Mouse (Mus musculus) embryonic facial prominence, embryonic 15.5 days (tissue): ENCODE data around the gene Meis1. TPM values are rescaled to one million over a fixed set of nuclear protein-coding genes. Genes with fewer than 3 reads are reported as not detected.
A peak's percentile ranks its signal among the peaks of the same experiment; 100 is the strongest.

ENCODE experiments used
- ATAC-seq: fragments of 200-750 bp; cut with Nextera tagmentation; 2 replicates; pipeline ENCODE4 v1.8.0; 2017; ENCODE audit warnings: low read depth, moderate TSS enrichment; ENCODE audit not compliant: insufficient number of reproducible peaks, low FRiP score, low TSS enrichment
- H3K27ac ChIP-seq: fragments of 300-500 bp; sonication (generic); replicated peaks from 2 replicates; pipeline ENCODE4 v1.5.1; 2015; ENCODE audit warnings: mild to moderate bottlenecking, inconsistent platforms
- H3K27me3 ChIP-seq: fragments of 300-500 bp; sonication (generic); 2 replicates; pipeline ENCODE4 v1.6.1; 2015; ENCODE audit warnings: inconsistent platforms
- H3K36me3 ChIP-seq: fragments of 300-500 bp; sonication (generic); 2 replicates; pipeline ENCODE4 v1.6.1; 2015; ENCODE audit warnings: mild to moderate bottlenecking, inconsistent platforms
- H3K4me1 ChIP-seq: fragments of 300-500 bp; sonication (generic); 2 replicates; pipeline ENCODE4 v1.6.1; 2015; ENCODE audit warnings: inconsistent platforms
- H3K4me2 ChIP-seq: fragments of 300-500 bp; sonication (generic); replicated peaks from 2 replicates; pipeline ENCODE4 v1.6.1; 2015; ENCODE audit warnings: mild to moderate bottlenecking, inconsistent platforms
- H3K4me3 ChIP-seq: fragments of 300-500 bp; sonication (generic); replicated peaks from 2 replicates; pipeline ENCODE4 v1.5.1; 2015; ENCODE audit warnings: mild to moderate bottlenecking, inconsistent platforms
- H3K9ac ChIP-seq: fragments of 300-500 bp; sonication (generic); 2 replicates; pipeline ENCODE4 v1.6.1; 2015; ENCODE audit warnings: inconsistent platforms
- H3K9me3 ChIP-seq: fragments of 300-500 bp; sonication (generic); replicated peaks from 2 replicates; pipeline ENCODE4 v1.6.1; 2016; ENCODE audit warnings: inconsistent platforms
- WGBS: fragments of 180-500 bp; shearing (Covaris S2); methylation state at CpG from one replicate; pipeline ENCODE4 v1.1.7; 2015; 5-methylcytosine and 5-hydroxymethylcytosine counted together
- polyA plus RNA-seq: library from polyadenylated mRNA; unstranded; fragments of >200 nt; fragmentation: Nextera tagmentation; extraction: Ambion mirVana; gene quantifications from 2 replicates; pipeline ENCODE4 v1.2.1, GENCODE M21; 2015

Gene Meis1
- polyA plus RNA-seq, 1 experiment from 2014 or later = 48.3 TPM

GRCm38 (mm10) chr11:18873451-18874277, 145.1 kb downstream of the Meis1 start:
- no peak for ATAC-seq
- H3K36me3 ChIP-seq = no peaks in the 10 kb centered on the region
- no peak overlapping the region for H3K27ac ChIP-seq
- no peaks in the 10 kb centered on the region for H3K9me3 ChIP-seq
- H3K4me2 ChIP-seq = no peak overlapping the region; the same call in 1 of the 2 replicates
- WGBS = 21% methylated on average over 9 of the region's 9 CpGs
- H3K9ac ChIP-seq = no peak overlapping the region
- H3K27me3 ChIP-seq = peaks cover 51% of the 10 kb centered on the region
- H3K4me1 ChIP-seq = peaks cover 43% of the 10 kb centered on the region
- no peak overlapping the region for H3K4me3 ChIP-seq

- Histone ChIP-seq H3K4me3 (no peak overlapping the region), H3K27me3 (peaks cover 51% of the 10 kb centered on the region), H3K36me3 (no peaks in the 10 kb centered on the region), H3K4me2 (no peak overlapping the region), H3K4me1 (peaks cover 43% of the 10 kb centered on the region), H3K27ac (no peak overlapping the region), H3K9me3 (no peaks in the 10 kb centered on the region), H3K9ac (no peak overlapping the region)
- 20% methylated on average over 3 of the region's 3 CpGs for WGBS
- no peak for ATAC-seq
Measured at GRCm38 (mm10) chr11:18872793-18873192, 146.0 kb downstream of the Meis1 start.

- 6% methylated on average over 12 of the region's 12 CpGs for WGBS
- peaks cover 51% of the 10 kb centered on the region for H3K27me3 ChIP-seq
- no peak overlapping the region for H3K9ac ChIP-seq
- H3K36me3 ChIP-seq = no peaks in the 10 kb centered on the region
- H3K9me3 ChIP-seq = no peaks in the 10 kb centered on the region
- ATAC-seq = no peak
- peak overlapping the region; percentile 75 for H3K4me2 ChIP-seq
- H3K4me3 ChIP-seq = peak overlapping the region; percentile 40; the same call in 1 of the 2 replicates
- H3K27ac ChIP-seq = no peak overlapping the region
- H3K4me1 ChIP-seq = peaks cover 43% of the 10 kb centered on the region
Measured at GRCm38 (mm10) chr11:18872118-18872751, 146.6 kb downstream of the Meis1 start.

GRCm38 (mm10) chr11:18871170-18872081, 147.4 kb downstream of the Meis1 start:
- Histone ChIP-seq H3K27ac (no peak overlapping the region), H3K36me3 (no peaks in the 10 kb centered on the region), H3K27me3 (peaks cover 49% of the 10 kb centered on the region), H3K9ac (peak overlapping the region; percentile 10), H3K4me1 (peaks cover 35% of the 10 kb centered on the region), H3K9me3 (no peaks in the 10 kb centered on the region), H3K4me3 (peak overlapping the region; percentile 40), H3K4me2 (peak overlapping the region; percentile 75)
- ATAC-seq = no peak
- under 1% methylated on average over 58 of the region's 58 CpGs for WGBS

- H3K27me3 ChIP-seq = peaks cover 38% of the 10 kb centered on the region
- no peak overlapping the region for H3K4me3 ChIP-seq
- H3K36me3 ChIP-seq = no peaks in the 10 kb centered on the region
- no peaks in the 10 kb centered on the region for H3K9me3 ChIP-seq
- no peak overlapping the region for H3K9ac ChIP-seq
- peak overlapping the region; percentile 75; the same call in 1 of the 2 replicates for H3K4me2 ChIP-seq
- H3K4me1 ChIP-seq = peaks cover 24% of the 10 kb centered on the region
- 11% methylated on average over 25 of the region's 25 CpGs for WGBS
- no peak for ATAC-seq
- no peak overlapping the region for H3K27ac ChIP-seq
Measured at GRCm38 (mm10) chr11:18870121-18870931, 148.5 kb downstream of the Meis1 start.

- H3K27me3 ChIP-seq = peaks cover 29% of the 10 kb centered on the region
- no peak for ATAC-seq
- WGBS = 42% methylated on average over 5 of the region's 6 CpGs
Measured at GRCm38 (mm10) chr11:18869429-18869969, 149.3 kb downstream of the Meis1 start.

GRCm38 (mm10) chr11:18867665-18868064, 151.1 kb downstream of the Meis1 start:
- 68% methylated on average over 2 of the region's 2 CpGs for WGBS
- Histone ChIP-seq H3K36me3 (no peaks in the 10 kb centered on the region), H3K4me1 (peaks cover 14% of the 10 kb centered on the region), H3K4me2 (no peak overlapping the region), H3K9ac (no peak overlapping the region), H3K4me3 (no peak overlapping the region), H3K27ac (no peak overlapping the region), H3K9me3 (no peaks in the 10 kb centered on the region), H3K27me3 (peaks cover 21% of the 10 kb centered on the region)
- no peak for ATAC-seq

More at GRCm38 (mm10) chr11:18869429-18869969, 149.3 kb downstream of the Meis1 start:
- Histone ChIP-seq H3K4me1 (peaks cover 16% of the 10 kb centered on the region), H3K9me3 (no peaks in the 10 kb centered on the region), H3K9ac (no peak overlapping the region), H3K27ac (no peak overlapping the region), H3K4me3 (no peak overlapping the region), H3K4me2 (no peak overlapping the region), H3K36me3 (no peaks in the 10 kb centered on the region)

GRCm38 (mm10) chr11:18866198-18866836, 152.5 kb downstream of the Meis1 start:
- H3K4me2 ChIP-seq = no peak overlapping the region
- no peak overlapping the region for H3K9ac ChIP-seq
- H3K4me1 ChIP-seq = peaks cover 8% of the 10 kb centered on the region
- WGBS = 45% methylated on average over 6 of the region's 6 CpGs
- H3K36me3 ChIP-seq = no peaks in the 10 kb centered on the region
- no peak overlapping the region for H3K27ac ChIP-seq
- no peaks in the 10 kb centered on the region for H3K9me3 ChIP-seq
- no peak for ATAC-seq
- H3K4me3 ChIP-seq = no peak overlapping the region
- peaks cover 15% of the 10 kb centered on the region for H3K27me3 ChIP-seq

- Histone ChIP-seq H3K9me3 (no peaks in the 10 kb centered on the region), H3K9ac (no peak overlapping the region), H3K4me1 (no peaks in the 10 kb centered on the region), H3K4me3 (no peak overlapping the region), H3K36me3 (no peaks in the 10 kb centered on the region), H3K27ac (no peak overlapping the region), H3K27me3 (no peaks in the 10 kb centered on the region), H3K4me2 (no peak overlapping the region)
- ATAC-seq = no peak
- WGBS = 72% methylated on average over 4 of the region's 4 CpGs
Measured at GRCm38 (mm10) chr11:18850772-18851171, 168.0 kb downstream of the Meis1 start.

GRCm38 (mm10) chr11:18847650-18848049, 171.1 kb downstream of the Meis1 start:
- 75% methylated on average over 3 of the region's 3 CpGs for WGBS
- Histone ChIP-seq H3K27ac (no peak overlapping the region), H3K9me3 (no peaks in the 10 kb centered on the region), H3K36me3 (no peaks in the 10 kb centered on the region), H3K4me1 (no peaks in the 10 kb centered on the region), H3K4me3 (no peak overlapping the region), H3K4me2 (no peak overlapping the region), H3K9ac (no peak overlapping the region), H3K27me3 (no peaks in the 10 kb centered on the region; the same call in 1 of the 2 replicates)
- ATAC-seq = no peak
